Mouse (Mus musculus): ENCODE measurements around the gene Gm28048.
A peak's percentile ranks its signal among the peaks of the same experiment; 100 is the strongest.

The Gm28048 gene

DNA sequence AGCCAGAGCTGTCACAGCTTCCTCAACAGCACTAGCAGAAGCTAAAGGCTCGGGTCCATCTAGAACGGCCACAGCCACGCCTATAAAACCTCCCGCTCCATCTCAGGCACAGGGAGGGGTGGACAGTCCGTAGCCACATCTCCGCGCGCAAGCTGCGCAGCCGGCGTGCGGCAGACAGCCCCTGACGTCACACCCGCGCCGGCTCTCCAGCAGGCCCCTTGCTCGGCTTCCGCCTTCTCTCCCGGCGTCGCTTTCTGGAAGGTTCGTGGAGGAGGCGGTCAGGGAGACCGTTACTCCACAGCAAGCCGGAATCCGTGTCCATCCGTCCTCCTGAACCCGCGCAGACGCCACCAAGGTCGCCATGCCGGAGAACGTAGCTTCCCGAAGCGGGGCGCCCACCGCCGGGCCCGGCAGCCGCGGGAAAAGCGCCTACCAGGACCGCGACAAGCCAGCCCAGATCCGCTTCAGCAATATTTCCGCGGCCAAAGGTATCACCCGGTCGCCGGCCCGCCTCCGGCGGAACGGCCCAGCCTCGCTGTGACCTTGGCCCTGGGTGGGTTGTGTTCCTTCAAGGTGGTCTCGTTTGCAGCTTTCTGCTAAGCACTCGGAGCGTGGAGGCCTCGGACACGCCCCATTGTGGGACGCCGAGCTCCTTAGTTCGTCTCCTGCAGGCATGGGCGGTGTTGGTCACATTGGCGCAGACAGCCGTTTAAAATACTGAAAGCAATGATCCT lies 8.7 kb upstream of the Gm28048 start, which contains the start of gene Cct4:
TSS of gene Cct4 (plus strand) at position 127 of the 734 bp plus-strand sequence.
- peak; percentile 88 to 93 for DNase-seq (ENCODE audit: low spot score in 2 of 2)

DNA sequence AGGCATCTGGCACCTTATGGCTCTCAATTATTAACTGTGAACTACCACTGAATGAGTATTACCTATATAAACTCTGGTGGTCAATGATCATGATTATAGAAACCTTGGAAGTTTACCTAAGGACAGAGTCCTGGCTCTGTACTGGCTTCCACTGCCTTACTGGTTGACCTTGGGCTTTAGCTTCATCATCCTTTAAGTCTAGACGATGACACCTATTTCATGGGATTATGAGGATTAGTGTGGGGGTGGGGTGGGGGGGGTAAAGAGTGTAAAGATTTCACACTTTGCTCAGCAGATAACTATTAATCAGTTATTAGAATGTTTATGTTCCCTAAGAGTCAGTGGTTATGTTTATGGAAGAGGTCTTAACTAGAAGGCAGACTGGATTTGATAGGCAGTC lies 7.9 kb upstream of the Gm28048 start:
- no peak for DNase-seq (ENCODE audit: low spot score in 2 of 2)

DNA sequence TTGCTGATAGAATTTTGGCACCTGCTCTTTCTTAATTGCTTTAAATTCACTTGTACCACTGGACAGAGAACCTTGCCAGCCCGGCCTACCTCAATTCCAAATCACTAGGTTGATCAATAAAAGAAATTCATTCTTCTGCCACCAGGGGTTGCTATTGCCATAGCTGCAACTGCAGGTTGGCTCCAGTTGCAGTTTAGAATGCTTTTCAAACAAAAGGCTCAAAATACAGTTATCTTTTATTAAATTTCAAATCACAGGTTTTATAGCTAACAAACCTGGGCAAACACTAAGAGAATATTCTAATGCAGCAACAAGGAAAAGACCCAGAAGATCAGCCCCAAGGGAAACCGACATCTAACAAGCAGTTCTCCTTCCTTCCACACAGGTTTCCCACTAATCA lies 5.5 kb upstream of the Gm28048 start:
- peak in 1 of 2 experiments; percentile 19 for DNase-seq (ENCODE audit: low spot score in 2 of 2)

DNA sequence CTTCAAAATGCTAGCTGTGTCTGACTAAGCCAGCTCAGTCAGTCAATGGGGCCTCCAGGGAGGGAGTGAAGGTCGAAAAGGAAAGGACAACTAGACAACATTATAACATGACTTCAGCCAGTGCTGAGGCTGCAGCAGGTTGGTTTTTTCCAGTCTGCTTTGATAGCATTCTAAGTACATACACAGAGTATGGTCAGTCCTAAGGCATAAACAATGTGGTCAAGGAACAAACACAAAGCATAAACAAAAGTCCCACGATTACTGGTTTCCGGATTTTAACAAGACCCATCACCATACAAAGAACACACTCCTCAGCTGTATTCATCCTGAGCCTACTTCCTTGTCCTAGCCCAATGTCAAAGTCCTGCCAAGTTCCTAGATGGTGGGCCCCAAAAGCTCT lies 3.6 kb upstream of the Gm28048 start:
- DNase-seq (ENCODE audit: low spot score in 2 of 2), result no peak

DNA sequence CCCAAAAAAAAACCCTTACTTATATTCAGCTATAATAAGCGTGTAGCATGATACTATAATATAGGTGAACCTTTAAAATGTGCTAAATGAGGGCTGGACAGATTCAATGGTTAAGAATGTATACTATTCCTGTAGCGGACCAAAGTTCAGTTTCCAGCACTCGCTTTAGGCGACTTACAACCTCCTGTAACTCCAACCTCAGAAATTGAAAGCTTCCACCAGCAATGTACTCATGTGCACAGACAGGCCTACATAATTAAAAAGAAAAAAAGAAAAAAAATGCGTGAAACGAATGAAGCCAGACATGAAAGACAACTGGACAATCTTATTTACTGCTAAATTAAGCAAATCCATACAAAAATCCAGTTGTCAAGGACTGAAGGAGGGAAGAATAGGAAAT lies 956 bp upstream of the Gm28048 start:
- DNase-seq (ENCODE audit: low spot score in 2 of 2), result no peak

DNA sequence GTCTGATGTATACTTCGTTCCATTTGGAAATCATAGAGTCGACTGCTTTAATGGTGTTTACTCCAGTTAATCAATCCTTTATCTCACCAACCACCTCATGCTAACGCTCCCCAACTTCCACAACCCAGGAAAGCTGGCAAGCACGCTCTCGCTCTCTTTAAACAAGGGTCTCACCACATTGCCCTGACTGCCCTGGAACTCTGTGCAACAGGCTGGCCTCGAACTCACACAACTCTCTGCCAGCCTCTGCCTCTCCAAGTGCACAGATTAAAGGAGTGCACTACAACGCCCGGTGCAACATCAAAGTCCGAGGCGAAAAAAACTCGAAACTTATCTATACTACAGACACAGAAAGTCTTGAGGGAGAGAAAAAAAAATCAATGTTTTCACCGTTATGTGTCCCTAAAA lies 343 bp downstream of the Gm28048 start:
- no peak for DNase-seq (ENCODE audit: low spot score in 2 of 2)

DNA sequence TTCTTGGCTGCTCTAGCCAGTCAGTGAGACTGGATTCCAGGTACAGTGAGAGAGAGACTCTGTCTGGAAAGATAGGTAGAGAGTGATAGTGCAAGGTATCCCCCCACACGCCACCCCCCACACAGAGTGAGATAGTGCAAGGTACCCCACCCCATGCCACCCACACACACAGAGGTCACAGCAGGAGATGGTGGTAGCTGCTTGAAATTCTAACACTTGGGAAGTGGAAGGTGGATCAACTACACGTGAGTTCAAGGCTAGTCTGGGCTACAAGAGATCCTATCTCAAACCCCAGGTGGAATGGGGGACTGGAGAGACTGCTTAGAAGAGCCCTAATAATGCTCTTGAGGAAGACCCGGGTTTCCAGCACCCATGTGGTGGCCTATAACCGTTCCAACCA lies 849 bp downstream of the Gm28048 start:
- no peak for DNase-seq (ENCODE audit: low spot score in 2 of 2)

DNA sequence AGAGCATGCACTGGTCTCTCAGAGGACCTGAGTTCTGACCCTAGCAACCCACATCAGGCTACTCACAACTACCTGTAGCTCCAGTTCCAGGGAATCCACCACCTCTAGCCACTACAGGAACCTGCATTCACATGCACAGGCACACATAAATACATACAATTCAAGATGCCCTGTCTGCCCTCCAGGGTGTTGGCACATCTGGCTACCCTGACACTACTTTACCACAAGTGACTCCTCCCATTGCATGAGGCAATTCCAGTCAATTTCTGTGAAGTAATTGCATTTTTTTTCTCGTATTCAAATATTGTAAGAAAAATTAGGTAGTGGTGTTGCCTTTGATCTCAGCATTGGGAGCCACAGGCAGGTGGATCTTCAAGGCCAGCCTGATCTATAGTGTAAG lies 2.7 kb downstream of the Gm28048 start:
- DNase-seq (ENCODE audit: low spot score in 2 of 2), result no peak

DNA sequence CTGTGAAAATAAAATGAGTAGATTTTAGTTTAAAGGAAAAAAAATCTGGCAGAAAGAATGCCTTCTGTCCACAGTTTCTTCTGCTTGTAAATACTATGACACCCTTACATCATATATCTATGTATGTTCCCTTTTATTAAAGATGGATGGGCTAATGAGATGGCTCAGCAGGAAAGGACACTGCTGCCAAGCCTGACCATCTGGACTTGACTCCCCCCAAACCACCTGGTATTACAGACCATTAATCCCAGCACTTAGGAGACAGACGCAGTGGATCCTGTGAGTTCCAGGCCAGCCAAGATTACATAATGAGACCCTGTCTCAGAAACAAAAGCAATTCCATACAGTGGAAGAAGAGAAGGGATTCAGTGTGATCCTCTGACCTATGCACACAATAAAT lies 3.2 kb downstream of the Gm28048 start:
- DNase-seq (ENCODE audit: low spot score in 2 of 2), result no peak

DNA sequence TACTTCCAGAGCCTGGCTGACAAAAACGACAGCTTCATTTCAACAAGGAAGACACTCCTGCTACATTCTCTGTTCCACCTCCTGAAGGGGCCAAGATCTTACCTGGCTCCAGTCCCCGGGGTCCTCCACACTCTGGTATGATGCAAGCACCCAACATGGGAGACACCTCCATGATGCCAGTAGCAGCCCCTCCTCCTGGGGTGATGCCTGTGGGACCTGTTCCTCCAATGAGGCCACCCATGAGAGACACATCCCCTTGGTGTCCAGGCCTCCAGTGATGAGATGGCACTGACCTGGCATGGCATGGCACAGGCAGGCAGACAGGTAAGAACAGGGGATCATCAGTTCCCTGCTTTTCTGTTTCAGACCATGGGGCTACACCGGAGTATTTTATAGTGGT lies 3.7 kb downstream of the Gm28048 start:
- DNase-seq (ENCODE audit: low spot score in 2 of 2), result no peak

DNA sequence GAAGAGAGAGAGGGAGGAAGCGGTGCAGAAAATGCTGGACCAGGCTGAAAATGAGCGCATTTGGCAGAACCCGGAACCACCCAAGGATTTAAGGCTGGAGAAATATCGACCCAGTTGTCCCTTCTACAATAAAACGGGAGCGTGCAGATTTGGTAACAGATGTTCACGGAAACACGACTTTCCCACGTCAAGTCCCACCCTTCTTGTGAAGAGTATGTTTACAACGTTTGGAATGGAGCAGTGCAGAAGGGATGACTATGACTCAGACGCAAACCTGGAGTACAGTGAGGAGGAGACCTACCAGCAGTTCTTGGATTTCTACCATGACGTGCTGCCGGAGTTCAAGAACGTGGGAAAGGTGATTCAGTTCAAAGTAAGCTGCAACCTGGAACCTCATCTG lies 8.3 kb downstream of the Gm28048 start:
- DNase-seq (ENCODE audit: low spot score in 2 of 2), result no peak

DNA sequence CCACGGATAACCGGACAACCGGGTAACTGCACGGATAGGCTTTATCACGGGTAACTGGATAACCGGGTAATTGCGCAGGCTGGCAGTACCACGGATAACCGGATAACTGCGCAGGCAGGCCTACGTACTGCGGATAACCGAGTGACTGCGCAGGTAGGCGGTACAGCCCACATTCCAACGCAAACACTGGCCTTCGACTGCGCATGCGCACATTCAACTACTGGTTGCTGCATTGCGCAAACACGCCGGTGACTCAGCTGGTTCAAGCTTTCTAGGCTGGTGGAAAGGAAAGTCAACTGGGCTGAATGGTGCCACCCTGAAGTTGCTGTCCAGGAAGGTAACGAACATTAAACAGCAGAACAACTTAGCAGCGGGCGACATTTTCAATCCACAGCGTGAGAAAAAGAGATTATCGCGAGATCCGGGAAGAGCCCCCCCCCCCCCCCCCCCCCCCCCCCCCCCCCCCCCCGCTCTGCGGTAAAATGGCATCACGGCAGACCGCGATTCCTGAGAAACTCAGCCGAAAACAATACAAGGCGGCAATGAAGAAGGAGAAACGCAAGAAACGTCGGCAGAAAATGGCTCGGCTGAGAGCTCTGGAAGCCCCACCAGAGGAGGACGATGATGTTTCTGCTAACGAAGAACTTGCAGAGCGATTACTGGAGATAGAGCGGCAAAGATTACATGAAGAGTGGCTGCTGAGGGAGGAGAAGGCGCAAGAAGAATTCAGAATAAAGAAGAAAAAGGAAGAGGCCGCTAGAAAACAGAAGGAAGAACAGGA lies 9.0 kb downstream of the Gm28048 start:
- DNase-seq (ENCODE audit: low spot score in 2 of 2), result peak; percentile 79 to 88

DNA sequence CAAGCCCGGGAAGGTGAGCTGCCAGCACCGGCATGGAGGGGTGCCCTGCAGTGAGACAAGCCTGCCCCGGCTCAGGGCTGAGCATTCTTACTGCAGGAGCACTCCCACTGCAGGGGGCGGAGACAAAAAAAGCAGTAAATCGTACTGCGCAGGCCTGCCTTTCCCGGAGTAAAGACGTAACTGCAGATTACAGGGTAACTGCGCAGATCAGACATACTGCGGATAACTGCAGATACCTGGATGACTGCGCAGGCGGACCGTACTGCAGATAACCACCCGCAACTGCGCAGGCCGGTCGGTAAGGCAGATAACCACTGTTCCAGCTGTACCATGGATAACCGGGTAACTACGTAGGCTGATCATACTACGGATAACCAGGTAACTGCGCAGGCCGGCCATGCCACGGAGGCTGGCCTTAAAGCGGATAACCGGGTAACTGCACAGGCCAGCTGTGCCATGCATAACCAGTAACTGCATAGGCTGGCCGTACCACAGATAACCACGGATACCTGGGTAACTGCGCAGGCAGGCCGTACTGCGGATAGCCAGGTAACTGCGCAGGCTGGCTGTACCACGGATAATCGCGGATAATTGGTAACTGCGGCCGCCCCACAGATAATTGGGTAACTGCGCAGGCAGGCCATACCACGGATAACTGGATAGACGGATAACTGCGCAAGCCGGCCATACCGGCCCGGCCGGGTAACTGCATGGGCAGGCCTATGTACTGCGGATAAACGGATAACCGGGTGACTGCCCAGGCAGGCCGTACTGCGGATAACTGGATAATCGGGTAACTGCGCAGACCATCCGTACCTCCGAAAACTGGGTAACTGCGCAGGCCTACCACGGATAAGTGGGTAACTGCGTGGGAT lies 9.8 kb downstream of the Gm28048 start, which contains the start of gene Zrsr1:
TSS of gene Zrsr1 (plus strand) at position 171 of the 875 bp plus-strand sequence.
- peak; percentile 54 to 73 for DNase-seq (ENCODE audit: low spot score in 2 of 2)

DNA sequence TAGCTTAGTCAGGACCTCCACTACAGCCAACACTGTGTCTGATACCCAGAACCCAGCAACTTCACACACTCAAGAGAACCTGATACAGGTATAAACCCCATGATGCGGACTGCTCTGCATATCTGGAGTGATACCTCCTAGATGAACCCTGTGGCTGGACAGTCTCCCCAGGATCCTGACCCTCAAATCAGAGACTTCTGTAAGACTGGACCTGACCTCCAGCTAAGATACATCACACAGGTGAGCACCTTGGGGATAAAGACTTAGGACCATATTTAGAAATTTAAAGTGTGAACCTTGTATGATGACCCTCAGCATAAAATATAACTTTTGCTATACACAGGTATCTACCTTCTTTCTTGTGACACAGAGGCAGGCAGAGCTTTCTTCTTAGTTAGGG lies 11.3 kb downstream of the Gm28048 start:
- no peak for DNase-seq (ENCODE audit: low spot score in 2 of 2)

DNA sequence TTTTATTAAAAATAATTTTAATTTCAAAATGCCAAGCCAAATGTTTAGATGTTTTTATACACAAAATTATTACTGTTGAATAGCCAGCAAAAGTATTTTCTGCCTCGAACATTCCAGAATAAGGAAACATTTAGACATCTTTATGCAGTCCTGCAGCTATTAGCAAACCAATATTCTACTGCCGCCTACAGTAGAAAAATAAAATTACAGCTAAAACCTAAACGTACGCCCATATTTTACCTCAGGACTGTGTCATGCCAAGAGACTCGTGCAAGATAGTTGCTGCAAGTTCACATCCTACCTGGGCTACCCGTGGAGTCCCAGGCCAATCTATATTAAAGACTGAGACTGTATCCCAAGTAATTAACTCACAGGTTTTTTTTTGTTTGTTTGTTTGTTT lies 12.4 kb downstream of the Gm28048 start:
- DNase-seq (ENCODE audit: low spot score in 2 of 2), result no peak

DNA sequence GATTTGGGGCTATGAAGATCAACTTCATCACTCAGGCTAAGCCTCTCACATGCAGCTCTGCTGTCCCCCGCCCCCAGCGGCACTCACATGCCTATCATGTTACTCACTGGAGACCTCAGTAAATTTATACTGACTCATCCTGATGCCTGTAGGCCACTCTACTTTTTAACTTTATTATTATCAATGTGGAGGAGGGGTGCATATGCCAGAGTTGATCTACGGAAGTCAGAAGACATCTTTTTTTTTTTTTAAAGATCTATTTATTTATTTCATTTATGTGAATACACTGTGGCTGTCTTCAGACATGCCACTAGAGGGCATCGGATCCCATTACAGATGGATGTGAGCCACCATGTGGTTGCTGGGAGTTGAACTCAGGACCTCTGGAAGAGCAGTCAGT lies 16.4 kb downstream of the Gm28048 start:
- peak in 1 of 2 experiments; percentile 38 for DNase-seq (ENCODE audit: low spot score in 2 of 2)

DNA sequence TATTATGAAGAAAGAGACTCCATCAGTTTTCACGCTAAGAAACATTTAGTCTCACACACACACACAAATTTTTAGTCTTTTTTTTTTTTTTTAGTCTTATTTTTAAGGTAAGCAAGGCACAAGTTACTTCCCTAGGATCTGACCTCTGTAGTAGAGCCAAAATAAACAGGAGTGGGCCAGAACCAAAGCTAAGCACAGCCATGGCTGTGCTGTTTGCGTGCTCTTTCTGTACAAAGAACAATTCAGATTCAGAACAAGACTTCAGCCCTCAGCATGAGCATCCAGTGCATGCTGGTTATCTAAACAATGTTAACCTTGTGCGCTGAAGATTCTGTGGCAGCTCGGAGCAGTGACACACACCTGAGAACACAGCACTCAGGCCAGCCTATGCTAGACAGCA lies 17.5 kb downstream of the Gm28048 start:
- DNase-seq (ENCODE audit: low spot score in 2 of 2), result no peak

DNA sequence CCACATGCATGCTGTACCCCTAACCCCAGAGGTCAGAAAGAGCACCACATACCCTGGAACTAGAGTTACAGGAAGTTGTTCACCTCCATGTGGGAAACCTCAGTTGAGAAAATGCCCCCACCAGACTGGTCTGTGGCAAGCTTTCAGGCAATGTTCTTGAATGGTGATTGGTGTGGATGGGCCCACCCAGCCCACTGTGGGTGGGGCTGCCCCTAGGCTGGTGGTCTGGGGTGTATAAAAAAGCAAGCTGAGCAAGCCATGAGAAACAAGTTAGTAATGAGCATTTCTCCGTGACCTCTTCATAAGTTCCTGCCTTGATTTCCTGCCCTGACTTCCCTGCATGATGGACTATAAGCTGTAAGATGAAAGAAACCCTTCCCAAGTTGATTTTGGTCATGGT lies 19.8 kb downstream of the Gm28048 start:
- DNase-seq (ENCODE audit: low spot score in 2 of 2), result no peak

DNA sequence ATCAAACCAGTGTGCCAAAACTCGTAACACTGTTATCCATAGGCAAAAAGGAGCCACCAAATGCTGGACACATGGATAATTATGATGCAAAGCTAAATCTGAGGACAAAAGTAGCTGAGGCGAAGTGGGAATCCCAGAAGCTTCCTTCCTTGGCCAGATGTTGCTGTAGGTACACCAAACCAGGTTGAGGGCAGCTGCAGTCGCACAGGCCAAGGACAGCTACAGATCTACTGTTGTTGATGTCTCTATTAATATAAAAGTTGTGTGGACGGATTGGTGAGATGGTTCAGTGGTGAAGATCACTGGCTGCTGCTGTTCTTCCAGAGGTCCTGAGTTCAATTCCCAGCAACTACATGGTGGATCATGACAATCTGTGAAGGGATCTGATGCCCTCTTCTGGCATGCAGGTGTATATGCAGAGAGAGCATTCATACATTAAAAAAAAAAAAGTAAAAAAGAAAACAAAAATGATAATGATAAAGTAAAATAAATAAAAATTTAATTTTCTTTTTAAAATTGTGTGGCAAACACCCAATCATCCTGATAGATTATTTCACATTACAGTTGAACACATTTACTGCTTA lies 24.0 kb downstream of the Gm28048 start:
- DNase-seq (ENCODE audit: low spot score in 2 of 2), result no peak

DNA sequence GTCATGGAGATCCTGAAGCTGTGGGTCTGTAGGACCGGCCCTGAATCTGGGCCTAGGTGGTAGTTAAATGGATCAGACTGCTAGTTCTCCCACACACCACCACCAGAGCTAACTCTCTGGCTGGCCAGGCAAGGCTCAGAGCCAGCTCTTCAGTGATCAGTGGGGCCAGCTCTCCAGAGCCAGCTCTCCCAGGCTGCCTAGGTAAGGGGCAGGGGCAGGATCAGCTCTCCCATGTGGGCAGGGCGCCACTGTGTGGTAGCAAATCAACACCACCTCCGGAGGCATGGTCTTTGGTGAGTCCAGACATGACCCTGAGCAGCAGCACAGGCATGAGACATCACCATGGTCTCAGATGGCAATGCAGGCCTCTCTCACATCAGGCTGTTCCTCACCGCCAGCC lies 25.1 kb downstream of the Gm28048 start:
- DNase-seq (ENCODE audit: low spot score in 2 of 2), result peak; percentile 37 to 63

DNA sequence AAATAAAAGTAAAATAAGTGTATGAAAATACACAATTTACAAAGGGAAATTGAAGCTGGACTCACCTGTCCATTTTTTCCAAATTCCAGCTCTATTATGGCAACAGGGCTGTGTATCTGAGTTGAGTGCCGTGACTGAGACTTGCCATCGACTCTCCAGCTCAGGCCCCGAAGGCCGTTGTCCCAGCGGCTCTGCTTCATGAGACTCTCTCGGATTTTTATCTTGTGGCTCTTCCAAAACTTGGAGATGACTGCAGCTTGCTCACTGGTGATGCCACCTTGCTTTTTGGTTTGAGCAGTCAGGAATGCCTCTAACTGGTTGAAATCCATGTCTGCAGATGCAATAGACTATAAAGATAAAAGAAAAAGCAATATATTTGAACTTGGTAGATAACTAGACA lies 25.5 kb downstream of the Gm28048 start:
- no peak for DNase-seq (ENCODE audit: low spot score in 2 of 2)

DNA sequence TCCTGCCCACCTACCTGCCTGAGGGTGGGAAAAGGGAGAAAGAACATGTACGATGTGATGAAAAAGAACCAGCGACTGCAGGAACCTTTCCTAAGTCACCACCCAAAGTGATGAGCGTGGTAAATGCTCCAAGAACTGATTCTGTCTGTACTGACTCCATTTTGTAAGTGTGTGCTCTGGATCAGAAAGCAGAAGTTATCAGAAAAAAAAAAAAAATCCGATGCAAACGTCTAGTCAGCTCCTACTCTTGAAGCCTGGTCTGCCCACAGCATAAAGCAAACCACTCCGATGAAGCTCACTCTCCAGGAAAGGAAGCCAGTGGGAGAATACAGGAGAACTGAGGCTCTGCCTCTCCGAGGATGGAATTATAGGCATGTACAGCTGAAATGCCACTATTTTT lies 29.2 kb downstream of the Gm28048 start:
- no peak for DNase-seq (ENCODE audit: low spot score in 2 of 2)
